Mouse (Mus musculus) gastrocnemius, postnatal 25 days (tissue): ENCODE data around the gene Sec31a. TPM values are rescaled to one million over a fixed set of nuclear protein-coding genes. Genes with fewer than 3 reads are reported as not detected.
"Not testable (repeated sequence)": the region's sequence is repeated elsewhere in the genome, so short reads cannot be mapped to it uniquely, and the experiment has no call there.

Experiments
- DNase-seq: peaks from one replicate; pipeline ENCODE4 v3.0.0; 2022
- long read RNA-seq, 2 experiments: library from polyadenylated mRNA; stranded (forward); transcript quantifications; one replicate each; pipeline ENCODE4 v2.0.0; 2021
- total RNA-seq, 2 experiments: library from RNA; stranded (reverse); gene quantifications; 1 replicate in 1 of 2; 2 replicates in 1 of 2; pipeline ENCODE4 v1.2.3; 2021

The Sec31a gene
- 10 to 100 TPM; 61.2 to 65.4 TPM for total RNA-seq
- long read RNA-seq, experiment 1, full-length matches to known transcripts = 1 of 22 reads
- long read RNA-seq, experiment 1, partial matches to known transcripts = 8 of 22 reads
- long read RNA-seq, experiment 1, other reads (novel, unspliced or antisense) = 13 of 22 reads
- long read RNA-seq, experiment 2, partial matches to known transcripts = 8 of 38 reads
- long read RNA-seq, experiment 2, other reads (novel, unspliced or antisense) = 29 of 38 reads

DNA sequence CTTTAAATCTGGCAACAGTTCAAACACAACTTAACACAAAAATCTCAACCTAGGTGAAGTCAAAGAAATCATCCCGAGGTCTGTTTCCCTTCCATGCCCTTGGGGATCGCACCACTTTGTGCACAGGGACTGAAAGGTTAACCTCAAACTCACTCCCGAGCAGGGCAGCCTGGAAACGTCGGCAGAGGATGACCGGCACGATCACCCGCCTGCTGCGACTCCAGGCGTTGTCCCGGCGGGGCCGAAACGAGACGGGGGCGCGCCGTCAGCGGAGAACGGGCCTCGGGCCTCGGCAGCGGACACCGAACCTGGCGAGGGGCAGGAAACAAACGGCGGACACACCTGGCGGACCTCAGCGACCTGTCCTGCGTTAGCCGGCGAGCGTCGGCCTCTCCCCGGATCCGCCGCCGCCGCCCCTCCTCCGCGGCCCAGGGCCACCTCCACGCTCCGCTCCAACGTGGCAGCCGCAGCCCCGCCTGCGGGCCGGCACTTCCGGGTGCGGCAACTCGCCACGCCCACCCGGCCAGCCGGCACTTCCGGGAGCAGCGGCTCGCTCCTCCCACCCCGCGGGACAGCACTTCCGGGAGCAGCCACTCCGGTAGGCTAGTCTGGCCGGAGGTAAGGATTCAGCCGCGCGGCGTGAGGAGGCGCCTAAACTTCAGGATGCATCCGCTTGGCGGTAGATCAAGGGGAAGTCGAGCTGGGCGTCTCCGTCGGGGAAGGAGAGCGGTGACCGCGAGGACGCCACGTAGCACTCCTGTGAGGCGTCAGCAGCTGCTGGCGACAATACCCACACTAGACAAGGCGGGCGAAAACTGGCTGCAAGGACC is at the start of gene Sec31a:
Gene Sec31a (minus strand): TSS at position 474 of the 830 bp plus-strand sequence.
- peak; percentile 98 for DNase-seq

DNA sequence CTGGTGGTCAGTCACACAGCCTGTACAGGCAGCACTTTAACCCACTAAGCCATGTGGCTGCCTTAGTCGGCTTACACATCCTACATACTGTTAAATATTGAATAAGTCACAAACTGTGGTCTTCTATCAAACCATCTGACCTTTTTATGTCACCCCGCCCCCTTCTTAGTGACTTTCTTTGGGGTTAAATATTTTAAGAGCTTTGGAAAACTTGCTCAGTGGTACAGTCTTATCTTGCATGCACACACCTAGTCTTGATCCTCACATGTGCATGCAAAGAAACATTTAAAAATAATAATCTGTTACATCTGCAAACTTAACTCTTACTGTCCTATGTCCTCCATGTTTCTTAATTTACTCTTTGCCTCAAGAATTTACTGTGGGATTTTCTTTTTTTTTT is 46.3 kb upstream of the Sec31a start:
- no peak for DNase-seq

DNA sequence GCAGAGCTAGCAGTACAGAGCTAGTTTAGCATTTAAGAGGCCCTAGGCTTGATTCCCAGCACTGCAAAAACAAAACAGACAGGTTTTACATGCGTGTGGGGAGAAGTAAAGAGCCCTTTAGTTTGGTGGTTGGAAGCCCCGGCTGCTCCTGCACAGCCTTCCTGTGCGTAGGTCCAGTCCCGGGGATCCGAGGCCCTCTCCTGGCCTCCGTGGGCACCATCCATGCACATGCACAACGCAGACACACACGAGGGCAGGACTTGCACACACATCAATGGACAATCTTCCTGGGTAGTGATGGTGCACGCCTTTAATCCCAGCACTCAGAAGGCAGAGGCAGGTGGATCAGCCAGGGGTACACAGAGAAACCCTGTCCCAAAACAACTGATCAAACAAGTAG is 45.5 kb upstream of the Sec31a start:
- DNase-seq = no peak

DNA sequence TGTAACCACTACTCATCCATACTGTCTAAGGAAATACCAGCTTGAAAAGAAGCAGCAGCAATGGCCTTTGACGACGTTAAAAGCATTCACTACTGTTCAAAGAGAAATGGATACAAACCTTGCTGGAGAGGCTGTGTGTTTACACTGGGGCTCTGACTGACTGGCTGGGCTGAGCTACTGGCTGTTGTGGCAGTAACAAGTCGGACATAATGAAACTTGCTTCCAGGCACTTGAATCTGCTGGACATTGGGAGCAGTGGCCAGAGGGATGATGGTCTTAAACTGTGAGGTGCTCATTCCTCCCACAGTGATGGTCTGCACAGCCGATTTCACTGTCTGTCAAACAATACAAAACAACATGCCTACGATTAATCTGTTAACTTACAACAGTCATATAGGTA is 43.4 kb upstream of the Sec31a start:
- no peak for DNase-seq

DNA sequence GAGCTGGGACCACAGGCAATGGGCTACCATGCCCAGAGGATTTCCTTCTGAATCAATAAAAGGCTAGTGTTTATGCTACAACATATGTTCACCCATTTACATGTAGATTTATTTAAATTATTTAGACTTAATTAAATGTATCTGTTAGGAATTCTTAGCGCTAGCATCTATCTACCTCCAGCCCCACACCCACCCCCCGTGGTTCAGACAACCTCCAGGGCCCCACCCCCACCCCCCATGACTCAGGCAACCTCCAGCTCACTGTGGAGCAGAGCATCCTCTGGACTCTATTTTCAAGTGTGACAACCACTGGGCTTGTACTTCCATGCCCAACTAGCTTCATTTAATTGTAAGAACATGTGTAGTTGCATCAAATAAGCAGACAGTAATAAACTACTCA is 35.8 kb upstream of the Sec31a start:
- no peak for DNase-seq

DNA sequence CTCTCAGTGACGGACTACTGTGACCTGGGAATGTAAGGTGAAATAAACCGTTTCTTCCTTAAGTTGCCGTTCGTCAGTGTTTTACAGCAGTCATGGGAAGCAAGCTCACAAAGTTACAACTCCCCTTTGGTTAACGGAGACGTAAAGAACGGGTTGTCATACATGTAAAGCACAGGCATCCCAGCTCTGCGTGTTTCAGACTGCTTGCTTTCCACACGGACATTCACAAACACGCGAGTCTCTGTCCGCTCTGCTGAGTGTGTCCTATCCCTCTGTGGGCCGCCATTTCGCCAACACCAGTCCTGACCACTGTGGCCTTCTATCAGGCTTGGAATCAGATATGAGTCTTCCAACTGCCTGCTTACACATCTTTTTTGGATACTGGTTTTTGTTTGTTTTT is 22.8 kb upstream of the Sec31a start:
- no peak for DNase-seq

DNA sequence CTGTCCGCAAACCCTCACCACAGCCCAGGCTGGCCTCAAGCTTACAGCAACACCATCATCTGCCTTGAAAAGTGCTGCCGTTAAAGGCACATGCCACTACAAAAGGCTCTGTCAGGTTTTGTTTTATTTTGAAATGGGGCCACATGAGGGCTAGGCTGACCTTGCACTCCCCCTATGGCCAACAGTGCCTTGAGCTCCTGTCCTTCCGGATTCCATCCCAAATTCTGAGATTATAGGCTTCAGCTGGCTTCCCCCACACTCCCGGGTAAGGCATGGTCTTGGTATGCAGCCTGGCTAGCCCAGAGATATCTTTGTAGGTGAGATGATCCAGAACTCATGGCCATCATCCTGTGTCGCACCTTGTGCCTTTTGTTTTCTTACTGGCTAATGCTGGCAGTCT is 21.9 kb upstream of the Sec31a start:
- DNase-seq = no peak

DNA sequence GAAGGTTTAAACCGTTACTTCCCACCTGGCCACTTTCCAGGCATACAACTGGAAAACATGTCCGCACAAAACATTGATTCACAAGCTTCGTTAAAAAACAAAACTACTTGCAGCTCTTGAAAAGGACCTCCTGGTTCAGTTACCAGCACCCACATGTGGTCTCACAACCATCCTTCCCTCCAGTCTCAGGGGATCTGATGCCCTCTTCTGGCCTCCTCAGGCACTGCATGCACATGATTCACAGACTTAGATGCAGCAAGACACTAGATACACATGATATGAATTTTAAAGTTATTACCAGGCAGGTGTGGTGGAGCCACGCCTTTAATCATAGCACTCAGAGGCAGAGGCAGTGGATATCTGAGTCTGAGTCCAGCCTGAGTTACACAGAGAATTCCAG is 21.1 kb upstream of the Sec31a start:
- no peak for DNase-seq

DNA sequence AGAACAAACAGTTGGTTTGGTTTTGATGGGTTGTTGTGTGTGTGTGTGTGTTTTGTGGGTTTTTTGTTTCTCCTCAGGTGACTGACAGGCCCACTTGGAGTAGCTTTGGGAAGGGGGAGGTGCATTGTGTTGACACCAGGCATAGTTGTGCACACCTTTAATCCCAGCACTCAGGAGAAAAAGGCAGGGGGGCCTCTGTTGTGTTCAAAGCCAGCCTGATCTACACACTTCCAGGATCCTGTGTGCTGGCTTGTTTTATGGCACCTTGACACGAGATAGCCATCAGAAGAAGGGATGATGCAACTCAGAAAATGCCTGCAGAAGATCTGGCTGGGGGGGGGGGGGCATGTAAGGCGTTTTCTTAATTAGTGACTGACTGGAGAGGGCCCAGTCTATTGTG is 14.9 kb upstream of the Sec31a start:
- DNase-seq = no peak

DNA sequence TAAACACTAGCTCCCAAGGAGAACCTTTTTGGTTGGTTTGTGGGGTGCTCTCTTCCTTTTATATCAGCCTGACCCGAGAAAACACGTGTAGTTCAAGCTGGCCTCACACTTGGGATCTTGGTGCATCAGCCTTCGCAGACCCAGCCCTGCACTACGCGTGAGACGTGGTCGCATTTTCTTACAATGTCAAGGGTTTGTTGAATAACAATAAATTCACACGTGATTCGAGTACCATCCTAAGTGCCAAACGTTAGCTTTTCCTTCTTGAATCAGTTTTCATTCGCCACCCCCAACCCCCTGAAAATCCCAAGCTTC is 14.0 kb upstream of the Sec31a start:
- DNase-seq = no peak

DNA sequence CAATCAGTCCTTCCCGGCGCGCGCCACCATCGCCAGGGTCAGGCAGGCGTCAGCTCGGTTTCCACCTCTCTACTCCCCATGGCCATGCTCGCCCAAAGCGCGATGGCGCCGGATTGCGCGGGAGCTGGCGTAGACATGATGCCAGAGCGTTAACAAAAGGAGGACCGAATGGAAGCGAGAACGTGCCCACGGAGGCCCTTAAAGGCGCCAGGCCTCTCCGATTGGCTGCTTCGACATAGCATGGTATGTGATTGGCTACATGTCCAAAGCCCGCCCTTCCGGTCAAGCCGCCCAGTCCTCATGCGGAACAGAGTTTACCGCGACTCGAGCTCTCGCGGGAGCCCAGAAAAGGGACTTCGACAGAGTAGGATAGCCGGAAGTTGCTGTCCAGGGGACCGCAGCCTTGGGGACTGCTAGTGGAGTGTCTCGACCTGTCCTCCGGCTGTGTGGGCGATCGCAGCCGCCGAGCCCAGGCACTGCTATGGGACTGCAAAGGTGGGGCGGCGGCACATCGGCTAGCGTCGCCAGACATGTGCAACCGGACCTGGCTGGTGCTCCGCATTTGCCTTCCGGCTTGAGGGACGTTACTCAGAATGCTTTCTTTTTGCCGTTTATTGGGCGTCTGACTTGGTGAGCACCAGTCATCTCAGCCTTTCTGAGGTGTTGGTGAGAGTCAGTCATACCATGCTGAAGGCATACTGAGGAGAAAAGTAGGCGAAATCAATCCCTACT is 13.5 kb upstream of the Sec31a start:
- DNase-seq = peak; percentile 93

DNA sequence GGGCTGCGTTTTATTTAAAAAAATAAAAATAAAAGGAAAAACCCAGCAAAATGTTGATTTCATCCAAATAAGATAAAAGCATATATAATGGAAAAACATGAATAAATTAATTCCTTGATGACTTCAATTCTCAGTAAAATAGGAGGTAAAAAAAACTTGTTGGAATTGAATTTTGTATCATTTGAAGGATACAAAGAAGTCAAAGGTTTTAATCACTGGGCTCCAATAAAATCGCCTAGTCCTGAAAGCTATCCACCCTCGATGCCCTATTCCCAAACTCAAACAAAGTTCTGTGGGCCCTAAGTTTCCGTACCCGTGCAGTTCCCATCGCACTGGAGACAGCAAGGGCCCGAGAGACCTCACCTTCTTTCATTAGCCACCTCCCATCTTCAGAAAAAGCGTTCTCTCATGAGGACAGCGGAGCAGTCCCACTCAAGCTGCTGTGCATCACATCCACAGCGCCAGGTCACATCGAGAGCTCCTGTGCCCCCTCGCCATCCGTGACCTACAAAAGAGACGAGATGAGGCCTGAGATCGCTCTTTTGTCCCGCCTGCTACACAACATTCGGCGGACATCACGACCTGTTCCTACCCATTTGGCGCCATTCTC is 12.8 kb upstream of the Sec31a start:
- DNase-seq = no peak

DNA sequence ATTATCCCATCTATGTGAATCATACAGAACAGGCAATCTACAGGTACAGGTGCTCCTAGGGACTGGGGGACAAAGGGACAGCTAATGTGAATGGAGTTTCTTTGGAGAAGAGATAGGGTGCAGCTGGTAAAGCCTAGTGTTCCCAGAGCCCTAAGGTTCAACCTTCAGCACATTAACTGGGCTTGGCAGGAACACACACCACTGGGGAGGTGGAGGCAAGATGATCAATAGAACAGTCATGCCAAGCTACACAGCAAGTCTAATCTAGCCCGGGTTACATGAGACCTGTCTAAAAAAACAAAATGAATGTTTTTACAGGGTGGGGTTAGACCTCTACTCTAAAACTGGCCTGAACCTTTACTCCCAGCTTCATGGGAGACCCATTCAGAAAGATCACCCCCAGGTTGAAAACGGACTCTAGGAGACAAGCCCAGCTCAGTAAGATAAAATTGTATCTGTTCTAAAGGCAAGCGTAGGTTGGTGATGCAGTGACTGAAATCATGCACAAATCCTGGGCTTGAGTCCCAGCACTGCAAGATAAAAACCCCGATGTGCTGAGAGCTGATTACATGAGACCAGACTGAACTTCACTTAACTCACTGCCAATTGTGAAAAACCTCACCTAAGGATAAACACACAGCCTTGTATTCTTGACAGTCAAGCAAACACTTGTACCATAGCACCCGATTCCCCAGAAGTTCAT is 12.1 kb upstream of the Sec31a start:
- no peak for DNase-seq

DNA sequence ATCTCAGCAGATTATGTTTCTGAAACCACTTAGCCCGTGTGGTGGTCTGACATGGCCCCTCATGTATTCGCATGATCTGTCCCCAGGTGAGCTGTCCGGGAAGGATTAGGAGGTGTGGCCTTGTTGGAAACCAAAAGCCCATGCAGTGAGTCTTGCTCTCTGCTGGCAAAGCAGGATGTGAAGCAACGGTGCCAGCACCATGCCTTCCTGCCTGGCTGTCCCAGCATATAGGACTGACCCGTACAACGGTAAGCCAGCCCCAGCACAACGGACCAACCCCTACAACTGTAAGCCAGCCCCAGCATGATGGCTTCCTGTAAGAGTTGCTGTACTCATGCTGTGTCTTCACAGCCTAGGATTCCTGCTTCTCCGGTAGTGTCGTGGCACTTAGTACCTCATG is 11.2 kb upstream of the Sec31a start:
- DNase-seq = no peak

DNA sequence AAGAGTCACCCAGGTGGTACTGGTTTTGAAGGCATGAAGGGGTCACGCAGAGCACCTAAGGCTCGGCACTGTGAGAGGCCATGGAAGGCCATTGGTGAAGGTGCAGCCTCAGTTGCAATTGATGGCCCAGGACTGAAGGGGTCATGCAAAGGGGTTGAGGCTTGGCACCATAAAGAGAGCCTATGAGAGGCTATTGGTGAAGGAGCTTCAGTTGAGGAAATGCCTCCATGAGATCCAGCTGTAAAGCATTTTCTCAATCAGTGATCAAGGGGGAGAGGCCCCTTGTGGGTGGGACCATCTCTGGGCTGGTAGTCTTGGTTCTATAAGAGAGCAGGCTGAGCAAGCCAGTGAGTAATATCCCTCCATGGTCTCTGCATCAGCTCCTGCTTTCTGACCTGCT is 9.8 kb upstream of the Sec31a start:
- not testable (repeated sequence) for DNase-seq

DNA sequence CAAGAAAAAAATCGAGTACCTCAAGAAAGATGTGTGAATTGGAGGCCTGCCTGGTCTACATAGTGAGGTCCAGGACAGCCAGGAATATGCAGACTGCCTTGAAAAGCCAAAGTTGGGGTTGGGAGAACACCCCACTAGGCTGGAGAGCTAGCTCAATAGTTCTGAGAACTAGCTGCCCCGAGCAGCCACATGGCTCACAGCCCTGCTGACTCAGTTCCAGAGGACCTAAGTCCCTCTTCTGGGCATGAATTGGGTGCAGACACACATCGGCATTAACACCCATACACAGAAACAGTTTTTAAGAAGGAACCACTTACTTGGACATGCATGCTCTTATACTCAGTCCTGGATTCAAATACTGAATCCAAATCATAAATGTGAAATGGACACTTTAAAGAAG is 8.2 kb upstream of the Sec31a start:
- no peak for DNase-seq

DNA sequence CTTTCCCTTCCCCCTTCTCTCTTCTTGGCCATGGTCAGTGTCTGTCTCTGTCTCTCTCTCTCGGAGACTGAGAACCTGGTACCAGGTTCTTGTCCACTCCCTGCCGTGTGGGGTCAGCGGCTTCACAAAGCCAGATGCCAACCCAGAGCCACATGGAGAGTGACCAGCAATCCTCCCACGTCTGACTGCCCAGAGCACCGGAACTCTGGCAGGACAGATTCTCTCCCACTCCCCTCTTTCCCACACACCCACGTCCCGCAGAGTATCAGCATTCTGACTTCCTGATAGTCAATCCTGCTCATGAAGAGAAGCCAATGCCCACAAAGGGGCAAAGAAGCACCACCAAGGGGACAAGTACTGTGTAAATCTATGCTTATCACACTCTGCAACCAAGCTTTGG is 7.6 kb upstream of the Sec31a start:
- no peak for DNase-seq

DNA sequence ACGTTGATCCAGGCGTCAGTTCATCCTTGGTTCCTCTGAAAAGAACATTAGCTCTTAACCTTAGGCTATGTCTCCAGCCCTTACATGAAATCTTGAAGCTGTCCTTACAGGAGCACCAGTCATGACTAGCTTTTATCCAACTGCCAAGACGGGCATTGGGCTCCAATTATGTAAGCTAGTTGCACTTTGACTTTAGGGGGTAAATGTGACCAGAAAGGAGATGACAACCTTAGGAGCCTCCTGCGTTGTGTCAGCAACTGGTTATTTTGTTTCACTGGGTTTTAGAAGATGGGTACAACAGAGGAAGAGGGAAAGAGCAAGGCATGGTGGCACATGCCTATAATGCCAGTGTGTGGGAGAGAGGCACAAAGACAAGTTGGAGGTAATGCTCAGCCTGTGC is 2.8 kb upstream of the Sec31a start:
- DNase-seq = no peak

DNA sequence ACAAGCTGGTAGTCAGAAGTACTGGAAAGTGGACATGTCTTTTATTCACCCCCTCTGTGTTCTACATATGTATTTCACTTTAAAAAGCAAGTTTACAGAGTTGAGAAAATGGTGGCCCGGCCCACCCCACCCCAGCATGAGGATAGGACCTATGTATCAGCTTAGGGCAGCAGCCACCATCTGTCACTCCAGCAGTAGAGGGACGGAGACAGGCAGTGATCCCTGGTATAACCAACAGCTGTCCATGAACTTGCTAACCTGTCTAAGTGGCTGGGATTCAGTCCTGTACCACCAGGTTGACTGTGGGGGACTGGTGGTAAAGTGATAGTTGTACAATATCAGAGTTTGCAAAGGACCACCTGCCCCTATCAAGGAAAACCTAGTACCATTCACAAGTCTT is 2.0 kb upstream of the Sec31a start:
- no peak for DNase-seq

DNA sequence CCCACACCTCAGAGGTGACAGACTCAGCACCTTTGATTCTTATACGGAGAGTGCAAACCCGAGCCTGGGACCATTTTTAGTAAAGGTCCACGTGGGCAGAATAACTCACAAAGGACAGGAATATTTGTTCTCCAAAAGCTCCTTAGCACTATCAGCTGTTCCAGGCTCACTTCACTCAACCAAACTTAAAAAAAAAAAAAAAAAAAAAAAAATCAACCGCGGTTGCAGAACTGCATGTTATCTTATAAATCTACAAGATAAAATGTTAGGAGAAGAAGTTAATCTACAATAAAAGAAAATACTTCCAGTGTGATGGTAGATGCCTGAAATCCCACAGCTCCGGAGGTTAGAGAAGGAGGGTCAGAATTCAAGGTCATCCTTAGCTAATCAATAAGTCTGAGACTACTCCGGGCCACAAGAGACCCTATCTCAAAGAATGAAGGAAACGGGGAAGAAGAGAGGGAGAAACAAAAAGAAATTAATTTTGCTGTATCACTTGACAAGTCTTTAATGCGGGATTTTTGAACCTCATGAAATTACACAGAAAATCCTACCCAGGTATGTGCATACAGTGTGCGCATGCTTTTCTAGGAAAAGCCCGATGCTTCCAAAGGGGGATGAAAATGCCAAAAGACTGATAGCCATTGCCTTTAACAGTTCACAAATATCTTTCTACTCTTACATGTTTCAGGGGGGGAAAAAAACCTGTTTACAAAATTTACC is 1.4 kb downstream of the Sec31a start:
- no peak for DNase-seq

DNA sequence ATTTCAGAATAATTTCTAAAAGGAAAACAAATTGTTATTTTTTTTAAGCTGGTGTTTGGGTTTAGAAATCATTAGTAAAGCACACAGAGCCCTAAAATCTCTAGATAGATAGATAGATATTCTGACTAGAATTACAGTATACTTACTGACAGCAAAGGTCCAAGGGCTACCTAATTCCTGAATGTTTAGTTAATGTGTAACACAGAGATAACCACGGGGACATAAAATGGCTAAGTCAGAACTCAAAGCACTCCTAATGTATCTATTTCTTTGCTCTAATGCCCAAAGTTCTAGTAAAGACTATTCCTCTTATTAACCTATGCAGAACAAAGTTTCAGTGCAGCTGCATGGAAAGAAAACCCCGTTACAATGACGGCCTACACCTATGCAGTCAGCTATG is 3.1 kb downstream of the Sec31a start:
- no peak for DNase-seq

DNA sequence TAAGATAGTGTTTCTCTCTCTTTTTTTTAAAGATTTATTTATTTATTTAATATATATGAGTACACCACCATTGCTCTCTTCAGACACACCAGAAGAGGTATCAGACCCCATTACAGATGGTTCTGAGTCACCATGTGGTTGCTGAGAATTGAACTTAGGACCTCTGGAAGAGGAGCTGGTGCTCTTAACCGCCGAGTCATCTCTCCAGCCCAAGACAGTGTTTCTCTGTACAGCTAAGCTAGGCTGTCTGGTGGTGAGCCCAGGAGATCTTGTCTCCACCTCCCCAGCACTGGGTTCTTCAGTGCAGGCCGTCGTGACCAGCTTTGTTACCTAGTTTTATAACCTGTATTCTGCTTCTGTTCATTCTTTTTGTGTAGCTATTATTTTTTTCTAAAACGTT is 5.8 kb downstream of the Sec31a start:
- DNase-seq = no peak
